Mouse (Mus musculus): ENCODE data around the gene Prune1. TPM values are rescaled to one million over a fixed set of nuclear protein-coding genes. Genes with fewer than 3 reads are reported as not detected.

Gene Prune1
- polyA plus RNA-seq, 1 experiment from 2014 or later = 77.6 TPM

GRCm38 (mm10) chr3:95317414-95318080 lies 35.7 kb upstream of the Prune1 start:
- Histone ChIP-seq H3K27ac (ENCODE audit: low read depth, low read length) (no peak overlapping the region; the same call in 1 of the 2 replicates), H3K27me3 (replicated peaks; ENCODE audit: control insufficient read depth, insufficient read depth, low read length) (no peaks in the 10 kb centered on the region), H3K36me3 (ENCODE audit: control insufficient read depth, insufficient read depth, low read length) (peaks cover 12% of the 10 kb centered on the region), H3K4me1 (ENCODE audit: control insufficient read depth, insufficient read depth, low read depth, low read length) (peaks cover 20% of the 10 kb centered on the region), H3K9me3 (ENCODE audit: control insufficient read depth, low read length) (no peaks in the 10 kb centered on the region), H3K4me2 (ENCODE audit: low read length) (peak overlapping the region; percentile 13; the same call in 1 of the 2 replicates), H3K9ac (ENCODE audit: low read depth, low read length) (no peak overlapping the region), H3K4me3 (ENCODE audit: low read length) (no peak overlapping the region)
- no peak for ATAC-seq
- 27% methylated on average over 12 of the region's 12 CpGs for WGBS

DNA sequence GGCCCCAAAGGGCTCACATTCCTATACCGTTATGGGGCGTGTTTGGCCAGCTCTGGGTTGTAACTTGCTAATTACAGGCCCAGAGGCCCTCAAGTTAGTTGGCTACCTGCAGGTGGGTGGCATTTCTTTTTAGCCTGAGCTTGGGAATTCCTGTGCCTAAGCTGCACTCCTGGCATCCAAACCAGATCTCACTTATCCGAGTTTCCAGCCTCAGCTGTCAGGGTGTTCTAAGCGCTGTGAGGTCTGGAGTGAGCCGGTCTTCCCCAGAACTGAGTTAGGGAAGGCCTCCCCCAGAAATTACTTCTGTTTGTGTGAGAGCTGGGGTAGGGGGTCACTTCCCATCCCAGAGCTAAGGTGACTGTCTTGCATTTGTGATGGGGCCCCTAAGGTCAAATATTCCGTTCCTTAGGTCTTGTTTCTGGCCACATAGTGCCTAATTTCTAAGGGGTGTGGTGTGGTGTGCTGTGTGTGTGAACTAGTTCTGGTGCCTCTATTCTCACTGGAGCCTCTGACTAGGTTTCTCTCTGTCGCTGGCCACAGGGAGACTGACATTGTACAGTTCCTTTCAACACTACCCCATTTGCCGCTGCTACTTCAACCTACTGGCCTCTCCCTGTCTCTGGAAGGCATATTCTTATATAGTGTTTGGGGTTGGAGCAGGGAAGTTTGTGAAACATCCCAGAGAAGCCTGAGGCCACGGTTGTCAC lies 34.1 kb upstream of the Prune1 start:
- H3K9ac ChIP-seq (ENCODE audit: low read depth, low read length) = peak overlapping the region; percentile 96
- peak; percentile 3; the same call in 1 of the 2 replicates for ATAC-seq
- H3K4me2 ChIP-seq (ENCODE audit: low read length) = peak overlapping the region; percentile 82
- H3K9me3 ChIP-seq (ENCODE audit: control insufficient read depth, low read length) = no peaks in the 10 kb centered on the region
- peaks cover 4% of the 10 kb centered on the region; the same call in 1 of the 2 replicates for H3K36me3 ChIP-seq (ENCODE audit: control insufficient read depth, insufficient read depth, low read length)
- H3K4me1 ChIP-seq (ENCODE audit: control insufficient read depth, insufficient read depth, low read depth, low read length) = peaks cover 20% of the 10 kb centered on the region
- H3K27ac ChIP-seq (ENCODE audit: low read depth, low read length) = peak overlapping the region; percentile 91; the same call in 1 of the 2 replicates
- no peaks in the 10 kb centered on the region for H3K27me3 ChIP-seq (replicated peaks; ENCODE audit: control insufficient read depth, insufficient read depth, low read length)
- H3K4me3 ChIP-seq (ENCODE audit: low read length) = peak overlapping the region; percentile 66
- 17% methylated on average over 9 of the region's 9 CpGs for WGBS

DNA sequence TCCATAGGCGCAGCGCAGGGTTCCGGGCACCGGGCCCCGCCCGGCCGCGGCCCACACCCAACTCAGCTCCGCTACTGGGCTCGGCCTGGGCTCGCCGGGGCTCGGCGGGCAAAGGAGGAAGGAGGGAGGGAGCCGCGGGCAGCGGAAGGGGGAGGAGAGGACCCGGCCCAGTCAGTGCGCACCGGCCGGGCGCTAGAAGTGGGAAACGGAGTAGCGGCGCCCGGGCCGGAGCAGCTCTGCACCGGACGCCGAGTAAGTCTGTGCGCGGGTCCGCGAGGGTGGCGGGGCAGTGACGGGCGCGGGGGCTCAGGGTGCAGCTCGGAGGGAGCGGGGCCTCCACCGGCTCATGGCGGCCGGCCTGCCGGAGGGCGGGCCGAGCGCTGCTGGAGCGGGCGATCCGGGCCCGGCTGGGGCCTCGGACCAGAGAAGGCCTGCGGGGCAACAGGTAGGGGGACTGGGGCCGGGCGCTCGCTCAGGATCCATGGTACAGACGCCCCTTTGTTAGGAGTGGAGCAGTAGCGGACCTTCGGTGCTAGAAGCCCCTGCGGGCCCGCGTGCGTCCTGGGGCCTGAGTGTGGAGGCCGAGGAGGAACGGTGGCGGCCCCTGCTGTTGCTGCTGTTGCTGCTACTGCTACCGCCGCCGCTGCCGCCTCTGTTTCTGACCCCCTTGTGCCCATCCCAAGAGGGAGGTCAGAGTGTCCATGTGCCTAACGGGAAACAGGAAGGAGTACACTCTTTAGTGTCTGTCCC lies 33.4 kb upstream of the Prune1 start:
- Histone ChIP-seq H3K27ac (ENCODE audit: low read depth, low read length) (peak overlapping the region; percentile 91), H3K4me2 (ENCODE audit: low read length) (peak overlapping the region; percentile 82), H3K4me3 (ENCODE audit: low read length) (peak overlapping the region; percentile 66), H3K4me1 (ENCODE audit: control insufficient read depth, insufficient read depth, low read depth, low read length) (peaks cover 20% of the 10 kb centered on the region), H3K27me3 (replicated peaks; ENCODE audit: control insufficient read depth, insufficient read depth, low read length) (no peaks in the 10 kb centered on the region), H3K9me3 (ENCODE audit: control insufficient read depth, low read length) (no peaks in the 10 kb centered on the region), H3K9ac (ENCODE audit: low read depth, low read length) (peak overlapping the region; percentile 96), H3K36me3 (ENCODE audit: control insufficient read depth, insufficient read depth, low read length) (peaks cover under 1% of the 10 kb centered on the region; the same call in 1 of the 2 replicates)
- WGBS = under 1% methylated on average over 58 of the region's 71 CpGs
- ATAC-seq = peak; percentile 91

DNA sequence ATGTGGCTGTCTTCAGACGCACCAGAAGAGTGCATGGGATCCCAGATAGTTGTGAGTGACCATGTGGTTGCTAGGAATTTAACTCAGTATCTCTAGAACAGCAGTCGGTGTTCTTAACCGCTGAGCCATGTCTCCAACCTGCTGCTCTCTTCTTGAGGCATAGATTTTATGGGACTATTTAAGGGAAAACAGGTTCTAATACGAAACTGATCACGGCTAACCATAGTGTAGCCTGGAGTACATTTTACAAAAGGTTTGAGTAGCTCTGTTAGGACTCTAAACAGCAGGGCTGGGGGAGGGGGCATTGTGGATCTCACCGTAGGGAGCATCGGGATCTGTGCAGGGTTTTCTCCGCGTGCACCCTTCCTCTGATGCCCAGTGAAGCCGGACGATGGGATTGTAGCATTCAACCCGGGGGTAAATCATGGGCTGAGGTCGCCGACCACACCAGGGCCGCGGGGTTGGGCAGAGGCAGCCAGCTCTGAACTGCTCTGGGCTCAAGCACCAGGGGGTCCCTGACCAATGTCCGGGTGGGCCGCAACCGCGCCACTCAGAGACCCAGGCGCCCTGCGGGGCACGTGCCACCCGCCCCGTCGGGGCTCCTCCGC lies 32.7 kb upstream of the Prune1 start, which contains the start of gene Cers2:
Gene Cers2, plus strand, starts transcription at position 306 of the 608 bp plus-strand sequence.
- 3% methylated on average over 20 of the region's 27 CpGs for WGBS
- H3K27me3 ChIP-seq (replicated peaks; ENCODE audit: control insufficient read depth, insufficient read depth, low read length) = no peaks in the 10 kb centered on the region
- H3K4me2 ChIP-seq (ENCODE audit: low read length) = peak within 1 kb of the TSS; percentile 82
- peak within 1 kb of the TSS; percentile 96 for H3K9ac ChIP-seq (ENCODE audit: low read depth, low read length)
- peak; percentile 48 for ATAC-seq
- H3K9me3 ChIP-seq (ENCODE audit: control insufficient read depth, low read length) = no peaks in the 10 kb centered on the region
- peak within 1 kb of the TSS; percentile 91 for H3K27ac ChIP-seq (ENCODE audit: low read depth, low read length)
- peaks cover 20% of the 10 kb centered on the region for H3K4me1 ChIP-seq (ENCODE audit: control insufficient read depth, insufficient read depth, low read depth, low read length)
- H3K4me3 ChIP-seq (ENCODE audit: low read length) = peak within 1 kb of the TSS; percentile 66
- H3K36me3 ChIP-seq (ENCODE audit: control insufficient read depth, insufficient read depth, low read length) = no peaks in the 10 kb centered on the region

- H3K4me1 ChIP-seq (ENCODE audit: control insufficient read depth, insufficient read depth, low read depth, low read length) = peaks cover 20% of the 10 kb centered on the region
- H3K9ac ChIP-seq (ENCODE audit: low read depth, low read length) = no peak overlapping the region
- ATAC-seq = no peak
- H3K9me3 ChIP-seq (ENCODE audit: control insufficient read depth, low read length) = no peaks in the 10 kb centered on the region
- H3K4me2 ChIP-seq (ENCODE audit: low read length) = peak overlapping the region; percentile 82
- WGBS = 69% methylated on average over 6 of the region's 6 CpGs
- peak overlapping the region; percentile 66; the same call in 1 of the 2 replicates for H3K4me3 ChIP-seq (ENCODE audit: low read length)
- no peaks in the 10 kb centered on the region for H3K36me3 ChIP-seq (ENCODE audit: control insufficient read depth, insufficient read depth, low read length)
- H3K27me3 ChIP-seq (replicated peaks; ENCODE audit: control insufficient read depth, insufficient read depth, low read length) = no peaks in the 10 kb centered on the region
- no peak overlapping the region for H3K27ac ChIP-seq (ENCODE audit: low read depth, low read length)
These were observed 32.2 kb upstream of the Prune1 start for GRCm38 (mm10) chr3:95314075-95314474.

DNA sequence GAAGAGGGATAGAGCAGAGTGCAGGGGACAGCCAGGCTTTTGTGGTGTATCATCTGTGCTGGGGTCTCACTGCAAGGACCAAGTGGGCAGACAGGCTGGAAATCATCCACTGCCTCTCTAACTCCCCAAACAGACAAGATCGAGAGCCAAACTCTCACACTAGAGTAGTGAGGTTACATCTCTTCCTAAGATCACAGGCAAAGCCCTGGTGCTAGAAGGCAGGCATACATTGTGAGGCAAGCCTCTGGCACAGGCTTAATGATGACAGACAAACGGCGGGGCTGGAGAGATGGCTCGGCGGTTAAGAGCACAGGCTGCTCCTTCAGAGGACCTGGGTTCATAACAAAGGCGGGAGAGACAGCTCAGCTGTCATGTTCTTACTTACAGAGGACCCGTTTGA lies 31.6 kb upstream of the Prune1 start:
- H3K27me3 ChIP-seq (replicated peaks; ENCODE audit: control insufficient read depth, insufficient read depth, low read length) = no peaks in the 10 kb centered on the region
- H3K36me3 ChIP-seq (ENCODE audit: control insufficient read depth, insufficient read depth, low read length) = no peaks in the 10 kb centered on the region
- no peak overlapping the region for H3K4me2 ChIP-seq (ENCODE audit: low read length)
- no peak overlapping the region for H3K9ac ChIP-seq (ENCODE audit: low read depth, low read length)
- no peak for ATAC-seq
- H3K9me3 ChIP-seq (ENCODE audit: control insufficient read depth, low read length) = no peaks in the 10 kb centered on the region
- no peak overlapping the region for H3K27ac ChIP-seq (ENCODE audit: low read depth, low read length)
- WGBS = 35% methylated on average over 7 of the region's 7 CpGs
- H3K4me1 ChIP-seq (ENCODE audit: control insufficient read depth, insufficient read depth, low read depth, low read length) = peaks cover 17% of the 10 kb centered on the region
- no peak overlapping the region for H3K4me3 ChIP-seq (ENCODE audit: low read length)

- Histone ChIP-seq H3K9me3 (ENCODE audit: control insufficient read depth, low read length) (no peaks in the 10 kb centered on the region), H3K4me1 (ENCODE audit: control insufficient read depth, insufficient read depth, low read depth, low read length) (peaks cover 15% of the 10 kb centered on the region), H3K4me2 (ENCODE audit: low read length) (no peak overlapping the region), H3K4me3 (ENCODE audit: low read length) (no peak overlapping the region), H3K27ac (ENCODE audit: low read depth, low read length) (no peak overlapping the region), H3K36me3 (ENCODE audit: control insufficient read depth, insufficient read depth, low read length) (no peaks in the 10 kb centered on the region), H3K9ac (ENCODE audit: low read depth, low read length) (no peak overlapping the region), H3K27me3 (replicated peaks; ENCODE audit: control insufficient read depth, insufficient read depth, low read length) (no peaks in the 10 kb centered on the region)
- no peak for ATAC-seq
- WGBS = 84% methylated on average over 6 of the region's 6 CpGs
These were observed 30.7 kb upstream of the Prune1 start for GRCm38 (mm10) chr3:95312623-95313022.

- H3K9me3 ChIP-seq (ENCODE audit: control insufficient read depth, low read length) = no peaks in the 10 kb centered on the region
- H3K27me3 ChIP-seq (replicated peaks; ENCODE audit: control insufficient read depth, insufficient read depth, low read length) = no peaks in the 10 kb centered on the region
- no peaks in the 10 kb centered on the region for H3K36me3 ChIP-seq (ENCODE audit: control insufficient read depth, insufficient read depth, low read length)
- H3K4me1 ChIP-seq (ENCODE audit: control insufficient read depth, insufficient read depth, low read depth, low read length) = peaks cover 5% of the 10 kb centered on the region
- no peak overlapping the region for H3K9ac ChIP-seq (ENCODE audit: low read depth, low read length)
- no peak overlapping the region for H3K27ac ChIP-seq (ENCODE audit: low read depth, low read length)
- no peak overlapping the region for H3K4me3 ChIP-seq (ENCODE audit: low read length)
- 62% methylated on average over 9 of the region's 9 CpGs for WGBS
- ATAC-seq = no peak
- H3K4me2 ChIP-seq (ENCODE audit: low read length) = no peak overlapping the region
These were observed 29.3 kb upstream of the Prune1 start for GRCm38 (mm10) chr3:95310968-95311882.

Measured in hindbrain, embryonic 16.5 days (tissue).